Mouse (Mus musculus) hematopoietic stem cell, adult 5-6 weeks (primary cell): ENCODE measurements at regions not wholly inside any gene's neighbourhood (a gene's known extent, or its start where the extent isn't known, plus 50 kb on each side); places are given as distances from the start of the nearest gene placed in this dataset.

Experiments
- ATAC-seq, 2 experiments: fragments of 125-278 bp in 1 of 2; replicated peaks in 1 of 2; 2 replicates each; pipeline ENCODE4 v1.8.0; 2016 to 2017; ENCODE audit warnings: inconsistent platforms in 2 of 2, mild to moderate bottlenecking in 2 of 2, moderate number of reproducible peaks in 2 of 2, low read depth in 1 of 2, moderate TSS enrichment in 1 of 2; ENCODE audit not compliant: low FRiP score in 2 of 2, poor library complexity in 2 of 2, severe bottlenecking in 2 of 2, insufficient read depth in 1 of 2, low TSS enrichment in 1 of 2

GRCm38 (mm10) chr5:101216837-101217571 is 371.5 kb downstream of the Gpat3 start:
- no peak for ATAC-seq

GRCm38 (mm10) chr5:101211974-101212373 is 366.5 kb downstream of the Gpat3 start:
- ATAC-seq, result no peak

DNA sequence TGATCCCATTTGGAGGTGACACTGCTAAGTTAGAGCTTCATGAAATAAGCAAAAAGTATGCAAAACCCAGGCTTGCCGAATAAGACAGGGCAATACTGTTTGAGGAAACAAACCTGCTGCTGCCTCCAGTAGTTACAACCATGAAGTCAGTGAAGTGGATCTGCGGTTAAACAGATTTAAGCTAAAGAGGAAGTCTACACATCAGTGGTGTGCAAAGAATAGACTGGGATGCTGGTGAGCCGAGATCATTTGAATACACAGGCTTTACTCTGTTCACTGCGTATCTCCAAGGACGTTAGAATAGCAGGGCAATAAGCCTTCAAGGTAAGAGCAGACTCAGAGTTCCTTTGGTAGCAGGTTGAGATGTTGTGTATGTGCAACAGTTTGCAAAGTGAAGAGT is 362.6 kb downstream of the Gpat3 start:
- peak in 1 of 2 experiments; percentile 53; a peak in 2 of 4 replicates for ATAC-seq

- ATAC-seq, result no peak
Measured at GRCm38 (mm10) chr5:101195501-101195900, 350.0 kb downstream of the Gpat3 start.

DNA sequence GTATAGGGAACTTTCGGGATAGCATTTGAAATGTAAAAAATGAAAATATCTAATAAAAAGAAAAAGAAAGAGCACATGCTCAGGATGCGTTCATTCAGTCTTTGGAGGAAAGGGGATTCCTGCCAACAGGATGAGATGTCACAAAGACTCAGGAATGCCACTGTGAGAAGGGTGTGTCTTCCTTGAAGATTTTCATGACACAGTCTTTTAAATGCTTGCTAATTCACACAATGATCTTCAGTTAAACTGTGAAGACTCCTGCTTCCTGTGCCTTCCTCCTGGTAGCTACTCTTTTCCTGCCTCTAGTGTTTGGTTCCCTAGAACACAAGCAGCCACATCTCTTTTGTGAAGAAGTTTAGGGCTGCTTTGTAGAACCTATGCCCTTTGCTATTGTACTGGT is 345.5 kb downstream of the Gpat3 start:
- ATAC-seq, result no peak

- ATAC-seq, result no peak
Measured at GRCm38 (mm10) chr5:101173183-101173582, 327.7 kb downstream of the Gpat3 start.

- no peak for ATAC-seq
Measured at GRCm38 (mm10) chr5:101172782-101173181, 327.3 kb downstream of the Gpat3 start.

GRCm38 (mm10) chr5:101169074-101169473 is 323.6 kb downstream of the Gpat3 start:
- no peak for ATAC-seq

GRCm38 (mm10) chr5:101163624-101164213 is 318.2 kb downstream of the Gpat3 start:
- no peak for ATAC-seq

- ATAC-seq, result no peak
Measured at GRCm38 (mm10) chr5:101163112-101163511, 317.6 kb downstream of the Gpat3 start.

- ATAC-seq, result no peak
Measured at GRCm38 (mm10) chr5:101157416-101157815, 311.9 kb downstream of the Gpat3 start.

GRCm38 (mm10) chr5:101146345-101146744 is 300.8 kb downstream of the Gpat3 start:
- ATAC-seq, result no peak

DNA sequence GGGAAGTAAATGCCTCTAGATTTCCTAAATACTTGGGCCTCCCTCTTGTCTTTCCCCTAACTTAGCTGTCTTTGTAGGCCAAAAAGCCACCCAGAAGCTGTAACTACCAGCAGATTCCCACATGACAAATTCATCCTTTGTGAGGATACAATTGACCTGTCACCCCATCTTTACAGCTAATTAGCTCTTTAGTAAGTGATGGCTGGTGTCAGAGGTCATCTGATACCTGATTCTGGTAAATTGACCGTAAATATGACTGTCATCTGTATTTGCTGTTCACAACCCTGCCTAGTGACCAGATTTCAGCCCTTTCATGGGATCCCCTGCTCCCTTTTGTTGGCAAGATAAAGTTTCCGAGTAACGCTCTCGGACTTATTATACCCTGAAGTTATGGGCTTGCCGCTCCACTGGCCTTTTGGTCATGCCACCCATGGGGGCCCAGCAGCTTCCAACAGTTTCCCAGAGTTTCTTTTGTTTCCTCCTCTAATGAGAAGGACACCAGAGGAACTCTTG is 279.5 kb downstream of the Gpat3 start:
- ATAC-seq, result no peak

DNA sequence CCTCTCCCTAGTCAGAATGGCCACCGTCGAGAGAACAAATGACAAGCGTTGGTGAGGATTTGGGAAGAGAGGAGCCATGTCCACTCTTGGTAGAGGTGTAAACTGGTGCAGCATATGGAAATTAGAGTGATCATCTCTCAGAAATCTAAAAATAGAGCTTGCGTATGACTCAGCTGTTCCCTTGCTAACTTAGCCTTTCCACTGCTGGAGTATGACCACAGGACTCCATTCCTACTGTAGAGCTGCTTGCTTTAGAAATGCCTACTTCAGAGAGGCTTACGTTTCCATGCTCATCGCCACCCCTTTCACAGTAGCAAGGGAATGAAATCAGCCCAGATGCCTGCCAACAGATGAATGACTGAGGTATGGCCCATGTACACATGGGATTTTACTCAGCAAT is 277.4 kb downstream of the Gpat3 start:
- no peak for ATAC-seq

- no peak for ATAC-seq
Measured at GRCm38 (mm10) chr5:101120509-101121201, 275.1 kb downstream of the Gpat3 start.

DNA sequence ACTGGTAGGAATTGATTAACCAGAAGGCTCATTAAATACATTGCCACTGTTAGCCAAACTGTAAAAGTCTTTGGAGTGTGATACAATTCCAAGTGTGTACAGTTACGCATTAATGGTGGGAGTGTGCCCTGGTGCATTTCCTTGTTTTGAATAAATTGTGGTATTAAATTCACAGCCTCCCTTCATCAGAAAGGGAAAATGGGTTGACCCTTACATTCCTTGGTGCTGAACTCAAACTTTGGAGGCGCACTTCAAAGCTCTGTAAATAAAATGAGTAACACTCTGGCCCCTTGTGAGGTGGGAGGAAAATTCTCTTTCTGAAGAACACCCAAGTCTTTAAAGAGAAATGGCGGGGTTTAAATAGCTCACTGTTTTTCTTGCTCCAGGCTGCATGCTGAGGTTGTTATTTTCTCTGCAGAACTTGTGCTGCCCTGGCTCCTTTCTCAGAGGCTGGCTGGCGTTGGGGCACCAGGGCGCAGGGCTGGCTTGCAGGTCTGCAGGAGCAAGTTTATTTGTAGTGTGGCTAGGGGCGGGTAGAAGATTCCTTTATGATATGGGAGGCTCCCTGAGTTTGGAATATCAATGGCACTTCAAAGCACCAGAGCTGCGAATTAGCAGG is 266.7 kb downstream of the Gpat3 start:
- no peak for ATAC-seq

DNA sequence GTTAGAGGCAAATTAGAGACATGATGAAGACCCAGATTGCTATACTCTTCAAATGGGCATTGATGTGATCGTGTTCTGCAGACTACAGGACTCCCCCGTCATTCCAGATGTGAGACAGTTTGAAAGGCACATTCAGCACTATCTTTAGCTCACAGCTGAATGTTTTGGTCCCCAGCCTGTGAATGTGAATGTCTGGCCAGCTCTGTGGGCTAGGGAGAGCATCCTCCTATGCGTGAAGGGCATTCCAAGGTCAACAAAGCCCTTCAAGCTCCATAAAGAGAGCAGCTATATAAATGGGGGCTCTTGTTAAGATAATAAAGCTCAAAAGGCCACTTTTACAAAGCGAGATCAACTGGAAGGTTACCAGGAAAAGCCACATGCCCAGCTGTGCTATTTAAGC is 266.1 kb downstream of the Gpat3 start:
- no peak for ATAC-seq
